Comparison of ENCODE assay signal across 16 mouse cellular contexts in genomic region chr6:86073882-86074281, GRCm38 (mm10). TPM values are rescaled to one million over a fixed set of nuclear protein-coding genes. Genes with fewer than 3 reads are reported as not detected.
"Had no signal": no experiment of that assay in that cellular context is flagged by ENCODE, and none has a peak within 500 bp of the region (broad histone marks: within the 10 kb centered on the region; RNA-seq: fewer than 3 reads in every experiment).

No protein-coding gene starts in this region.

- H3K9me3 ChIP-seq: limb, embryonic 10.5 days had no signal

- H3K4me1 ChIP-seq: limb, embryonic 10.5 days had no signal

- H3K4me3 ChIP-seq: limb, embryonic 10.5 days had no signal

- H3K36me3 ChIP-seq: limb, embryonic 10.5 days had no signal

- ATAC-seq: intestine, postnatal 0 days; lung, postnatal 0 days; midbrain, embryonic 16.5 days had no signal

- DNase-seq: kidney, adult 8-10 months; kidney, postnatal 25 days; layer of hippocampus, adult 9-11 months; lung, adult 2 months; lung, postnatal 36 days; thymus, postnatal 4 days had no signal

- H3K27ac ChIP-seq: limb, embryonic 10.5 days; stomach, postnatal 0 days had no signal

RNA-seq across cellular contexts. Expression of gene Figla, which starts 57.9 kb away (rescaled TPM):
- total RNA-seq: left cerebral cortex, postnatal 10 days; megakaryocyte progenitor cell, adult 5-6 weeks had no signal
- polyA plus RNA-seq: intestine, postnatal 0 days; kidney, embryonic 16.5 days; limb, embryonic 10.5 days; limb, embryonic 14.5 days; lung, adult 2 months; lung, postnatal 0 days; midbrain, embryonic 16.5 days; neural tube, embryonic 14.5 days; stomach, postnatal 0 days had no signal
